Mouse (Mus musculus): ENCODE results near the gene 4930558C23Rik. TPM values are rescaled to one million over a fixed set of nuclear protein-coding genes. Genes with fewer than 3 reads are reported as not detected.
"Not testable (repeated sequence)": the region's sequence is repeated elsewhere in the genome, so short reads cannot be mapped to it uniquely, and the experiment has no call there.

Gene 4930558C23Rik
- not detected in 2 replicates for polyA plus RNA-seq (2016; fragmentation: Nextera tagmentation; extraction: Ambion mirVana)

DNA sequence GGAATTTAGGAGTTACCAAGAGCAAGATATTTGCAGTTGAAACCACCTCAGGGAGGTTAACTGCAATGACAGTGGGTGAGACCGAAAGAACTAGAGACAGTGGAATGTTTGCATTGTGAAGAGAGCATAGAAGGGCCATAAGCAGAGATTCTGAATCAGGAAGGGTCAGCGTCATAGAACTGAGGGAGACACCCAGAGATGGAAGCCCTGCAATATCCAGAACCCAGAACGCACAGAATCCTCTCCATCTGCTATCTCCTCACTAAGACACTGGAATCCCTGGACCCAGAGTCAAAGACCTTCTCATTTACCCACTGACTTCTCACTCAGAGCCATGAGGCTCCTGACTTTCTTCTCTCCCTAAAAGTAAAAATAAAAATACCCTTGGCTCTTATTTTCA lies at the start of gene 4930558C23Rik:
4930558C23Rik (minus strand) TSS at position 101 of the 400 bp plus-strand sequence.
- no peak within 1 kb of the TSS for H3K27ac ChIP-seq (replicated peaks)
- H3K4me3 ChIP-seq: no peak within 1 kb of the TSS
- H3K9me3 ChIP-seq (replicated peaks): no peaks in the 10 kb centered on the region
- H3K4me1 ChIP-seq: no peaks in the 10 kb centered on the region
- no peaks in the 10 kb centered on the region for H3K27me3 ChIP-seq (ENCODE audit: low read depth, poor library complexity, severe bottlenecking)
- H3K36me3 ChIP-seq: no peaks in the 10 kb centered on the region
- whole genome bisulfite sequencing: 90% methylated on average over 3 of the region's 3 CpGs
- DNase-seq (ENCODE audit: low spot score): no peak

GRCm38 (mm10) chr3:95450915-95451314 lies 48.3 kb upstream of the 4930558C23Rik start:
- Histone ChIP-seq H3K27ac (replicated peaks) (no peak overlapping the region), H3K4me3 (no peak overlapping the region), H3K9me3 (replicated peaks) (no peaks in the 10 kb centered on the region), H3K27me3 (ENCODE audit: low read depth, poor library complexity, severe bottlenecking) (no peaks in the 10 kb centered on the region), H3K36me3 (peaks cover 46% of the 10 kb centered on the region), H3K4me1 (no peaks in the 10 kb centered on the region)
- WGBS: 91% methylated on average over 3 of the region's 3 CpGs
- no peak for DNase-seq (ENCODE audit: low spot score)

DNA sequence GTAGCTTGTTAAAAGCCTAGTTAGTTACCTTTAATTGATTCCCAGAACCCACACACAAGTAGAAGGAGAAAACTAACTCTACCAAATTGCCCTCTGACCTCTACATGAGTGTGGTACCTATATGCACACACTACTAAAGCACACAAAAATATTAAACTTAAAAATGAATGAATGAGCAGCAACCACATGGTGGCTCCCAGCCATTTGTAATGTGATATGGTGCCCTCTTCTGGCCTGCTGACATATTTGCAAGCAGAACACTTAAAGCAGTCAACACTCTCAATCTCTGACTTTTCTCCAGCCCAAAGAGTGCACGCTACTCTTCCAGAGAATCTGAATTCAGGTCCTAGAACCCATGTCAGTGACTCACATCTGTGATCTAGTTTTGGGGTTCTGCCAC lies 47.8 kb upstream of the 4930558C23Rik start:
- Histone ChIP-seq H3K27me3 (ENCODE audit: low read depth, poor library complexity, severe bottlenecking) (no peaks in the 10 kb centered on the region), H3K9me3 (replicated peaks) (no peaks in the 10 kb centered on the region), H3K27ac (replicated peaks) (no peak overlapping the region), H3K36me3 (peaks cover 46% of the 10 kb centered on the region), H3K4me3 (no peak overlapping the region), H3K4me1 (no peaks in the 10 kb centered on the region)
- WGBS: 51% methylated on average over 1 of the region's 1 CpGs
- DNase-seq (ENCODE audit: low spot score): peak; percentile 39

- 90% methylated on average over 4 of the region's 4 CpGs for WGBS
- peaks cover 20% of the 10 kb centered on the region for H3K36me3 ChIP-seq
- no peak overlapping the region for H3K27ac ChIP-seq (replicated peaks)
- no peaks in the 10 kb centered on the region for H3K9me3 ChIP-seq (replicated peaks)
- H3K4me1 ChIP-seq: no peaks in the 10 kb centered on the region
- no peak for DNase-seq (ENCODE audit: low spot score)
- no peak overlapping the region for H3K4me3 ChIP-seq
- H3K27me3 ChIP-seq (ENCODE audit: low read depth, poor library complexity, severe bottlenecking): no peaks in the 10 kb centered on the region
These were observed 42.7 kb upstream of the 4930558C23Rik start for GRCm38 (mm10) chr3:95445311-95445710.

DNA sequence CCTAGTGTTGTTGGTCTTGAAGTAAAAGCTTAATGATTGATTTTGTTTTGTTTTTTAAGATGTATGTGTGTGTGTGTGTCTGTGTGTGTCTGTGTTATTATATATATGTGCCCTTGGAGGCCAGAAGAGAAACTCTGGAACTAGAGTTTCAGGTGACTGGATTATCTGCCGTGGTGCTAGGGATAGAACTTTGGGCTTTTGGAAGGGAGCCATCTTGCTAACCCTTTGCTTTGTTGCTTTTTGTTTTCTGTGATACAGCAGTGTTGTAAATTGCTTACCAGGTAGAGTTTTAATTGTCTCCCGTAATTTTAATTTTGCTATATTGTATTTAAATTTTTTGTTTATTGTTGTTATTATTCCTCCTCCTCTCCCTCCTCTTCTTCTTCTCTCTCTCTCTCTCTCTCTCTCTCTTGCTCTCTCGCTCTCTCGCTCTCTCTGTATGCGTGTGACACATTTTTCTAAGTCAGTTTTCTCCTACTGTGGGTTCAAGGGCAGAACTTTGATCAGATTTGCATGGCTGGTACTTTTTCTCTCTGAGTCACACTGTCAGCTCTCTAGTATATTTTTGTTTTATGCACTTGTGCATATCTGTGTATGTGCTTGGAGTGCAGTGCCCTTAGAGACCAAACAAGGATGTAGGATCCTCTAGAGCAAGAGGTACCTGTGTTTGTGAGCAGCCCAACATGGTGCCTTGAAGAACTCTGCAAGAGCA lies 39.9 kb upstream of the 4930558C23Rik start:
- 93% methylated on average over 5 of the region's 5 CpGs for WGBS
- Histone ChIP-seq H3K27ac (replicated peaks) (no peak overlapping the region), H3K4me1 (no peaks in the 10 kb centered on the region), H3K4me3 (no peak overlapping the region), H3K36me3 (peaks cover 27% of the 10 kb centered on the region), H3K9me3 (replicated peaks) (no peaks in the 10 kb centered on the region), H3K27me3 (ENCODE audit: low read depth, poor library complexity, severe bottlenecking) (no peaks in the 10 kb centered on the region)
- no peak for DNase-seq (ENCODE audit: low spot score)

GRCm38 (mm10) chr3:95439670-95440069 lies 37.0 kb upstream of the 4930558C23Rik start:
- H3K4me1 ChIP-seq: peaks cover 10% of the 10 kb centered on the region
- no peaks in the 10 kb centered on the region for H3K27me3 ChIP-seq (ENCODE audit: low read depth, poor library complexity, severe bottlenecking)
- H3K27ac ChIP-seq (replicated peaks): no peak overlapping the region
- no peaks in the 10 kb centered on the region for H3K9me3 ChIP-seq (replicated peaks)
- peaks cover 37% of the 10 kb centered on the region for H3K36me3 ChIP-seq
- DNase-seq (ENCODE audit: low spot score): no peak
- H3K4me3 ChIP-seq: no peak overlapping the region

- H3K27me3 ChIP-seq (ENCODE audit: low read depth, poor library complexity, severe bottlenecking); H3K27ac ChIP-seq (replicated peaks); DNase-seq (ENCODE audit: low spot score); H3K4me3 ChIP-seq; H3K9me3 ChIP-seq (replicated peaks): not testable (repeated sequence)
- Histone ChIP-seq H3K36me3 (peaks cover 37% of the 10 kb centered on the region), H3K4me1 (peaks cover 14% of the 10 kb centered on the region)
- WGBS: 97% methylated on average over 4 of the region's 4 CpGs
These were observed 36.0 kb upstream of the 4930558C23Rik start for GRCm38 (mm10) chr3:95438636-95439035.

- Histone ChIP-seq H3K36me3 (peaks cover 32% of the 10 kb centered on the region), H3K27me3 (ENCODE audit: low read depth, poor library complexity, severe bottlenecking) (no peaks in the 10 kb centered on the region), H3K27ac (replicated peaks) (no peak overlapping the region), H3K9me3 (replicated peaks) (no peaks in the 10 kb centered on the region), H3K4me1 (peaks cover 15% of the 10 kb centered on the region), H3K4me3 (peak overlapping the region; percentile 82)
- DNase-seq (ENCODE audit: low spot score): no peak
- WGBS: 75% methylated on average over 1 of the region's 1 CpGs
These were observed 32.9 kb upstream of the 4930558C23Rik start for GRCm38 (mm10) chr3:95435561-95435960.

DNA sequence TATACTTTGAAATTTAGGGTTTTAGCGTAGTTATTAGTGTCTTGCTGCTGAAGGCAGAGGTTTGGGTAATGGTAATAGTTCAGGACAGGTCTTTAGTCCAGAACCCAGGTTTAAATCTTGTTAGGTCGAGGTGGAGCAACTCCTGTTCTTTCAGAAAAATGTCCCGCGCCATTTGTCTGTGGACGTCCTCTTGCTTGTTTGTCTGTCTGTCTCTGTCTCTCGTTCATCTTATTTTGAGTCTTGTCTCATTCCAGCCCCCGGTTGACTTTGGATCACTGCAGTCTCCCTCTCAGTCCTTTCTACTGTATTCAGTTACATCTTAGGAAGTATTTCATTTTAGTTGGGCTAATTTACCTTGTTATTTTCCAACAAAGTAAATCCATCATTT lies 32.3 kb upstream of the 4930558C23Rik start:
- peaks cover 32% of the 10 kb centered on the region for H3K36me3 ChIP-seq
- no peaks in the 10 kb centered on the region for H3K27me3 ChIP-seq (ENCODE audit: low read depth, poor library complexity, severe bottlenecking)
- peaks cover 15% of the 10 kb centered on the region for H3K4me1 ChIP-seq
- no peak for DNase-seq (ENCODE audit: low spot score)
- peak overlapping the region; percentile 82 for H3K4me3 ChIP-seq
- 2% methylated on average over 7 of the region's 7 CpGs for WGBS
- H3K9me3 ChIP-seq (replicated peaks): no peaks in the 10 kb centered on the region
- H3K27ac ChIP-seq (replicated peaks): peak overlapping the region; percentile 92

DNA sequence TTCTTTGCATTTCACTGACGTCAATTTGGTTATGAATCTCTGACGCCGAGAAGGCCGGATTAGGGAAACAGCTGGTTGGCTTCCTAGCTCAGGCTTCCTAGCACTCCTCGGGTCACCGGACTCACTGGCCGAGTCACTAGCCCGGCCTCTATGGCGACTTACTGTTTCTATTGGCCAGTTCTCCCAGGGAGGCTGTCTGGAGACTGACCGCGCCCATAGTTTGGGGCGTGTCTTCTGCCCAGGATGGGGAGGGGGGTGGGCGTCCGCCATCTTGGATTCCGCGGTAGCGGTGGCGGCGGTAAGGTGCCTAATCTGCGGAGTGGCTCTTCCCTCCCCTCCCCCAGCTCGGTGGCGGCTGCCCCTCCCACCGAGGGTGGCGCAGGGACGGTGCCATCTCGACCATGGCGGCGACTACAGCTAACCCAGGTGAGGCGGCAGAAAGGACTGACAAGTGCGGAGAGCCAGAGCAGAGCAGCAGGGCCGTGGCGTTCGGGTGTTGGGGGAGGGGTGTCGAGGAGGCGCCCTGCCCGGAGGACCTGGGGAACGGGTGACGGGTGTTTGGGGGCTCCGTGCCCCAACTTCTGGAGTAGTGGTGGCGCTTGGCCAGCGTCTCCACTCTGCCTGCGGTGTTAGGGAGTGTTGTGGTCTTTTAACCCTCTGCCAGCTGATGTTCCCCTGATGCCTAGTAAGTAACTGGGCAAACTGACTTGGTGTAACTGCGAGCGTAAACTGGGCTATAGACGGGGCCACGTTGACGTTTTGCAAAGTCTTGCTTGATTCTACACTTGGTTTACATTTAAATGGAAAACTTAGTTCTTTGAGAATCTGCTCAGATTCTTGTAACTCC lies 31.7 kb upstream of the 4930558C23Rik start, which contains the start of gene Arnt:
Arnt (plus strand) TSS at position 253 of the 847 bp plus-strand sequence.
- Histone ChIP-seq H3K4me1 (peaks cover 15% of the 10 kb centered on the region), H3K9me3 (replicated peaks) (no peaks in the 10 kb centered on the region), H3K27me3 (ENCODE audit: low read depth, poor library complexity, severe bottlenecking) (no peaks in the 10 kb centered on the region), H3K4me3 (peak within 1 kb of the TSS; percentile 82), H3K36me3 (peaks cover 29% of the 10 kb centered on the region), H3K27ac (replicated peaks) (peak within 1 kb of the TSS; percentile 92)
- DNase-seq (ENCODE audit: low spot score): peak; percentile 95
- WGBS: under 1% methylated on average over 47 of the region's 47 CpGs

GRCm38 (mm10) chr3:95433301-95433915 lies 30.8 kb upstream of the 4930558C23Rik start:
- WGBS: 75% methylated on average over 10 of the region's 10 CpGs
- H3K9me3 ChIP-seq (replicated peaks): no peaks in the 10 kb centered on the region
- peaks cover 15% of the 10 kb centered on the region for H3K4me1 ChIP-seq
- no peaks in the 10 kb centered on the region for H3K27me3 ChIP-seq (ENCODE audit: low read depth, poor library complexity, severe bottlenecking)
- peaks cover 19% of the 10 kb centered on the region for H3K36me3 ChIP-seq
- no peak for DNase-seq (ENCODE audit: low spot score)
- H3K4me3 ChIP-seq: peak overlapping the region; percentile 82
- peak overlapping the region; percentile 92 for H3K27ac ChIP-seq (replicated peaks)

GRCm38 (mm10) chr3:95428423-95428822 lies 25.8 kb upstream of the 4930558C23Rik start:
- not testable (repeated sequence) for H3K27ac ChIP-seq (replicated peaks); H3K4me3 ChIP-seq; H3K27me3 ChIP-seq (ENCODE audit: low read depth, poor library complexity, severe bottlenecking); H3K36me3 ChIP-seq; DNase-seq (ENCODE audit: low spot score); H3K4me1 ChIP-seq
- peaks cover 14% of the 10 kb centered on the region; the same call in 1 of the 2 replicates for H3K9me3 ChIP-seq (replicated peaks)
- WGBS: 73% methylated on average over 6 of the region's 11 CpGs

Data from midbrain, embryonic 10.5 days (tissue).